Mouse (Mus musculus): ENCODE results near the gene Fcnb.

Gene Fcnb

GRCm38 (mm10) chr2:28032469-28032868 is 52.2 kb downstream of the Fcnb start:
- no peak for DNase-seq (ENCODE audit: low spot score in 2 of 2)

DNA sequence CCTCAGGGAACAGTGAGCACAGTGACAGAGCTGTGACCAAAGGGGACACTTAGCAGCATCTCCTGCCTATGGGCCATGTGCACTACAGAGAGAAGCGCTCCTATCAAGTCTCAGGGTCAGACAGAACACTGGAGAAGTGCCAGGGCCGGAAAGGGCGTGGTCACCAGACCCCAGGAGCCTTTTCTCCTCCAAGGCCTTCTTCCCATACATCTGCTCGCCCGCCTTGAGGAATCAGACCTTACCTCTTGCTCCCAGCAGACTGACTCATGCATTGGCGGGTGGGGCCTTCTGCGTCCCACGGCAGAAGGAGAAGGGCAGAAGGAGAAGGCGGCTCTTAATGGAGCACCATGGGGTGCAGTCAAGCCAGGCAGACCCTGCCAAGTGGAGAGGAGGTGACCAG is 52.8 kb downstream of the Fcnb start:
- DNase-seq (ENCODE audit: low spot score in 2 of 2), result no peak

Measured in urinary bladder, postnatal 4 days (tissue).